Mouse (Mus musculus): ENCODE results near the gene Cldn24. TPM values are rescaled to one million over a fixed set of nuclear protein-coding genes. Genes with fewer than 3 reads are reported as not detected.

Gene Cldn24
- total and polyA plus RNA-seq, 3 experiments, result not detected

GRCm38 (mm10) chr8:47853356-47853755 lies 31.4 kb downstream of the Cldn24 start:
- no peaks in the 10 kb centered on the region; a peak in 2 of 4 replicates for H3K36me3 ChIP-seq (ENCODE audit: control insufficient read depth in 1 of 2, insufficient read depth in 2 of 2, low read length in 2 of 2)

DNA sequence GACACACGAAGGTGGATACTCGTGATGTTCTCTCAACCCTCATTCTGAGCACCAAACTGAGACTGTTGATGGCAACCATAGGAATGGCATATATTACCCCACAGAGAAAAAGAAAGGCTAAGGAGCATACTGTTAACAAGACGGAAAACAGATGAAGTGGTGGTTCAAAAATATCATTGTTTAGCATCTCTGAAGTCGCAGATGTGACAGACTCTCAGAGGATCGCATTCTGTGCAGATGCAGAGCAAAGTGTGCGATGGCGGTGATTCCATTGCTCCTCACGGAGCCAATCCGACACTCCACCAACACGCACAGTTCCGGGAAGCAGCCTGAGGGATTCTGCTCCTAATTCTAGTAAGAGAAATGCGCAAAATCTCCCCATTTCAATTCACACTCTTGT lies 37.3 kb downstream of the Cldn24 start:
- Histone ChIP-seq H3K9me3 (replicated peaks; ENCODE audit: insufficient read depth, low read length) (no peaks in the 10 kb centered on the region), H3K4me3 (ENCODE audit: control insufficient read depth in 1 of 2, insufficient read depth in 1 of 2, low read depth in 2 of 2, low read length in 2 of 2) (no peak overlapping the region), H3K27me3 (ENCODE audit: control insufficient read depth in 1 of 2, insufficient read depth in 2 of 2, low read length in 2 of 2) (no peaks in the 10 kb centered on the region), H3K36me3 (ENCODE audit: control insufficient read depth in 1 of 2, insufficient read depth in 2 of 2, low read length in 2 of 2) (no peaks in the 10 kb centered on the region; a peak in 2 of 4 replicates), H3K9ac (ENCODE audit: control insufficient read depth, low read depth, low read length, poor library complexity, severe bottlenecking) (no peak overlapping the region), H3K4me1 (ENCODE audit: control insufficient read depth in 1 of 2, insufficient read depth in 2 of 2, low read length in 2 of 2) (no peaks in the 10 kb centered on the region), H3K27ac (ENCODE audit: control insufficient read depth, low read depth, low read length) (no peak overlapping the region), H3K79me2 (ENCODE audit: control insufficient read depth, insufficient read depth, low read length, poor library complexity) (no peaks in the 10 kb centered on the region)
- TF ChIP-seq MXI1 (IDR thresholded peaks at IDR 0.05; ENCODE audit: low read depth, low read length) (no peak), ETS1 (IDR thresholded peaks at IDR 0.05; ENCODE audit: low read depth, low read length) (no peak), RCOR1 (IDR thresholded peaks at IDR 0.05; ENCODE audit: low read depth, low read length) (no peak), USF2 (IDR thresholded peaks at IDR 0.05; ENCODE audit: borderline replicate concordance in 1 of 2, insufficient read depth in 1 of 2, low read depth in 1 of 2, low read length in 2 of 2) (no peak), MAZ (IDR thresholded peaks at IDR 0.05; ENCODE audit: low read depth, low read length) (no peak), CHD2 (IDR thresholded peaks at IDR 0.05; ENCODE audit: low read length) (no peak), SMC3 (IDR thresholded peaks at IDR 0.05; ENCODE audit: low read depth, low read length) (no peak), MEF2A (IDR thresholded peaks at IDR 0.05; ENCODE audit: extremely low read depth, insufficient replicate concordance, low read depth, low read length, poor library complexity, severe bottlenecking) (no peak), POLR2AphosphoS2 (IDR thresholded peaks at IDR 0.05; ENCODE audit: low read length) (no peak), MAX (IDR thresholded peaks at IDR 0.05; ENCODE audit: low read length) (no peak), ELF1 (IDR thresholded peaks at IDR 0.05; ENCODE audit: low read depth, low read length) (no peak), CTCF (IDR thresholded peaks at IDR 0.05 in 2 of 3, conservative IDR thresholded peaks at IDR 0.05 in 1 of 3; ENCODE audit: control insufficient read depth in 1 of 3, insufficient read depth in 1 of 3, low read depth in 2 of 3, low read length in 3 of 3, poor library complexity in 1 of 3, severe bottlenecking in 1 of 3) (no peak), KAT2A (conservative IDR thresholded peaks at IDR 0.05; ENCODE audit: low read depth, low read length) (no peak), TAL1 (IDR thresholded peaks at IDR 0.05; ENCODE audit: low read length) (no peak)
- DNase-seq (ENCODE audit: low read depth, low spot score), result no peak

More at GRCm38 (mm10) chr8:47853356-47853755, 31.4 kb downstream of the Cldn24 start:
- no peak overlapping the region for H3K9ac ChIP-seq (ENCODE audit: control insufficient read depth, low read depth, low read length, poor library complexity, severe bottlenecking)
- H3K27ac ChIP-seq (ENCODE audit: control insufficient read depth, low read depth, low read length), result no peak overlapping the region
- no peaks in the 10 kb centered on the region for H3K79me2 ChIP-seq (ENCODE audit: control insufficient read depth, insufficient read depth, low read length, poor library complexity)
- no peaks in the 10 kb centered on the region for H3K9me3 ChIP-seq (replicated peaks; ENCODE audit: insufficient read depth, low read length)
- H3K27me3 ChIP-seq (ENCODE audit: control insufficient read depth in 1 of 2, insufficient read depth in 2 of 2, low read length in 2 of 2), result no peaks in the 10 kb centered on the region
- no peaks in the 10 kb centered on the region for H3K4me1 ChIP-seq (ENCODE audit: control insufficient read depth in 1 of 2, insufficient read depth in 2 of 2, low read length in 2 of 2)
- DNase-seq (ENCODE audit: low read depth, low spot score), result no peak
- no peak overlapping the region for H3K4me3 ChIP-seq (ENCODE audit: control insufficient read depth in 1 of 2, insufficient read depth in 1 of 2, low read depth in 2 of 2, low read length in 2 of 2)
- no peak for TF ChIP-seq SMC3 (IDR thresholded peaks at IDR 0.05; ENCODE audit: low read depth, low read length)
- no peak for TF ChIP-seq KAT2A (conservative IDR thresholded peaks at IDR 0.05; ENCODE audit: low read depth, low read length)
- no peak for TF ChIP-seq UBTF (IDR thresholded peaks at IDR 0.05; ENCODE audit: borderline replicate concordance, insufficient read depth, low read depth, low read length)
- TF ChIP-seq ZMIZ1 (IDR thresholded peaks at IDR 0.05; ENCODE audit: low read depth, low read length), result no peak
- no peak for TF ChIP-seq E2F4 (IDR thresholded peaks at IDR 0.05; ENCODE audit: borderline replicate concordance, low read depth, low read length)
- TF ChIP-seq ZKSCAN1 (IDR thresholded peaks at IDR 0.05; ENCODE audit: low read depth, low read length), result no peak
- TF ChIP-seq ZC3H11A (IDR thresholded peaks at IDR 0.05; ENCODE audit: low read depth, low read length), result no peak
- no peak for TF ChIP-seq MAX (IDR thresholded peaks at IDR 0.05; ENCODE audit: low read length)
- TF ChIP-seq USF1 (IDR thresholded peaks at IDR 0.05; ENCODE audit: low read depth, low read length), result no peak
- TF ChIP-seq TCF12 (IDR thresholded peaks at IDR 0.05; ENCODE audit: low read depth, low read length), result no peak
- no peak for TF ChIP-seq JUND (IDR thresholded peaks at IDR 0.05; ENCODE audit: low read depth, low read length)
- no peak for TF ChIP-seq MAFK (IDR thresholded peaks at IDR 0.05; ENCODE audit: borderline replicate concordance, low read depth, low read length)
- TF ChIP-seq POLR2A (IDR thresholded peaks at IDR 0.05; ENCODE audit: control insufficient read depth in 1 of 2, insufficient read depth in 1 of 2, low read depth in 1 of 2, low read length in 2 of 2, poor library complexity in 1 of 2), result no peak
